Mouse (Mus musculus) CH12.LX (cell line): ENCODE data around the gene Camk2n1. TPM values are rescaled to one million over a fixed set of nuclear protein-coding genes. Genes with fewer than 3 reads are reported as not detected.

Experiments
- DNase-seq: peaks from one replicate; pipeline ENCODE4 v3.0.0-alpha.2; 2013; ENCODE audit errors: extremely low read depth
- H3K27ac ChIP-seq: 2 replicates; pipeline ENCODE4 v1.5.1; 2012; ENCODE audit warnings: low read depth, mild to moderate bottlenecking, control low read depth, moderate library complexity; ENCODE audit not compliant: insufficient read depth
- H3K27me3 ChIP-seq: replicated peaks from 2 replicates; pipeline ENCODE3; 2012; ENCODE audit warnings: inconsistent platforms
- H3K36me3 ChIP-seq, 2 experiments: replicated peaks in 1 of 2; 2 replicates each; pipeline versions ENCODE3 to v1.6.1; 2012; ENCODE audit warnings: inconsistent platforms in 1 of 2, low read length in 1 of 2, mild to moderate bottlenecking in 1 of 2, mixed read lengths in 1 of 2, moderate library complexity in 1 of 2; ENCODE audit not compliant: control insufficient read depth in 1 of 2, insufficient read depth in 1 of 2
- H3K4me1 ChIP-seq, 2 experiments: 2 replicates each; pipeline ENCODE4 v1.6.1; 2012; ENCODE audit warnings: inconsistent platforms in 1 of 2, moderate library complexity in 1 of 2; ENCODE audit not compliant: insufficient read depth in 2 of 2, control insufficient read depth in 1 of 2
- H3K4me2 ChIP-seq: 2 replicates; pipeline ENCODE4 v1.6.1; 2012; ENCODE audit warnings: low read depth, mild to moderate bottlenecking, control low read depth; ENCODE audit not compliant: poor library complexity, insufficient read depth, severe bottlenecking
- H3K4me3 ChIP-seq, 3 experiments: fragments of 150-350 bp in 1 of 3; sonication (generic) in 1 of 3; replicated peaks in 1 of 3; 2 replicates each; pipeline versions ENCODE3 to v1.5.1; 2011 to 2012; ENCODE audit warnings: low read depth in 2 of 3, low read length in 2 of 3, mild to moderate bottlenecking in 2 of 3, moderate library complexity in 2 of 3, control low read depth in 1 of 3, improper control_type of control experiment in 1 of 3, inconsistent platforms in 1 of 3, mixed read lengths in 1 of 3; ENCODE audit not compliant: poor library complexity in 1 of 3
- H3K79me2 ChIP-seq: replicated peaks from 2 replicates; pipeline ENCODE4 v1.6.1; 2012; ENCODE audit warnings: mild to moderate bottlenecking, moderate library complexity; ENCODE audit not compliant: control insufficient read depth, poor library complexity, insufficient read depth, severe bottlenecking; ENCODE audit errors: extremely low read depth
- H3K9ac ChIP-seq: 2 replicates; pipeline ENCODE4 v1.6.1; 2012; ENCODE audit warnings: low read depth, mild to moderate bottlenecking, control low read depth, moderate library complexity; ENCODE audit not compliant: insufficient read depth
- H3K9me3 ChIP-seq: replicated peaks from 2 replicates; pipeline ENCODE3; 2012; ENCODE audit warnings: low read length, inconsistent platforms, mixed read lengths
- CTCF ChIP-seq, 2 experiments: IDR thresholded peaks in 1 of 2; conservative IDR thresholded peaks in 1 of 2; 2 replicates each; pipeline ENCODE4 v1.5.1; 2011 to 2012; ENCODE audit warnings: low read depth in 2 of 2, low read length in 2 of 2, improper control_type of control experiment in 1 of 2, inconsistent platforms in 1 of 2, mild to moderate bottlenecking in 1 of 2, moderate library complexity in 1 of 2
- ELF1 ChIP-seq: IDR thresholded peaks from 2 replicates; pipeline ENCODE4 v1.6.1; 2014; ENCODE audit warnings: low read depth, mild to moderate bottlenecking, inconsistent platforms, low read length, improper control_type of control experiment
- EP300 ChIP-seq: IDR thresholded peaks from 2 replicates; pipeline ENCODE4 v1.6.1; 2011; ENCODE audit warnings: low read length, improper control_type of control experiment
- ETS1 ChIP-seq: conservative IDR thresholded peaks from 2 replicates; pipeline ENCODE4 v1.6.1; 2012; ENCODE audit warnings: low read depth, mild to moderate bottlenecking, inconsistent platforms, low read length, improper control_type of control experiment, moderate library complexity
- MAFK ChIP-seq: IDR thresholded peaks from 2 replicates; pipeline ENCODE4 v1.6.1; 2011; ENCODE audit warnings: low read length, improper control_type of control experiment; ENCODE audit not compliant: insufficient replicate concordance
- MAZ ChIP-seq: IDR thresholded peaks from 2 replicates; pipeline ENCODE4 v1.6.1; 2012; ENCODE audit warnings: low read depth, mild to moderate bottlenecking, inconsistent platforms, low read length, improper control_type of control experiment, moderate library complexity
- PAX5 ChIP-seq: IDR thresholded peaks from 2 replicates; pipeline ENCODE4 v1.6.1; 2012; ENCODE audit warnings: low read length, inconsistent platforms, mixed read lengths
- RAD21 ChIP-seq: IDR thresholded peaks from 2 replicates; pipeline ENCODE4 v1.6.1; 2011; ENCODE audit warnings: low read depth, mild to moderate bottlenecking, low read length, improper control_type of control experiment, moderate library complexity
- SMC3 ChIP-seq: IDR thresholded peaks from 2 replicates; pipeline ENCODE4 v1.6.1; 2011; ENCODE audit warnings: low read depth, low read length, improper control_type of control experiment
- TBP ChIP-seq: conservative IDR thresholded peaks from 2 replicates; pipeline ENCODE4 v1.6.1; 2011; ENCODE audit warnings: low read depth, low read length, improper control_type of control experiment
- USF1 ChIP-seq: IDR thresholded peaks from 2 replicates; pipeline ENCODE4 v1.6.1; 2014; ENCODE audit warnings: low read depth, mild to moderate bottlenecking, inconsistent platforms, low read length, improper control_type of control experiment
- ZC3H11A ChIP-seq: IDR thresholded peaks from 2 replicates; pipeline ENCODE4 v1.6.1; 2012; ENCODE audit warnings: low read depth, mild to moderate bottlenecking, inconsistent platforms, low read length, improper control_type of control experiment
- dilution Hi-C: fragments of 300-500 bp; cut with MboI; formaldehyde crosslinking; loops from 2 replicates; pipeline ENCODE4 v1.14.3; 2020; ENCODE audit warnings: low sequenced_read_pairs; ENCODE audit not compliant: extremely low pct_unique_long_range_greater_than_20kb, extremely low pct_ligation_motif_present
- in situ Hi-C: fragments of 300-500 bp; cut with MboI; formaldehyde crosslinking; loops from 3 replicates; pipeline ENCODE4 v1.14.3; 2019; ENCODE audit warnings: low sequenced_read_pairs, low pct_ligation_motif_present, low pct_unique_long_range_greater_than_20kb, mixed read lengths
- polyA plus RNA-seq: library from polyadenylated mRNA; unstranded; fragments of >175 nt; gene quantifications from 2 replicates; pipeline ENCODE4 v1.2.1, GENCODE M21; 2012; ENCODE audit warnings: low read depth; ENCODE audit not compliant: insufficient read length
- total RNA-seq, 2 experiments: library from RNA; depleted of rRNA; stranded (reverse); fragments of 300-350 nt in 1 of 2; fragments of >200 nt in 1 of 2; gene quantifications; 2 replicates each; pipeline ENCODE4 v1.2.3; 2012 to 2014

The Camk2n1 gene
- total and polyA plus RNA-seq, 3 experiments, result 0.13 TPM; not detected in 2

- peak; percentile 79 for TF ChIP-seq ETS1
- no peak for TF ChIP-seq MAZ
- no peak for TF ChIP-seq USF1
- no peak for TF ChIP-seq ELF1
- TF ChIP-seq ZC3H11A, result 0 out of 2 replicates have a peak, but pooled peaks have one; percentile 3
Observed at GRCm38 (mm10) chr4:138426778-138427705, 27.1 kb upstream of the Camk2n1 start (continued).

- peaks cover 69% of the 10 kb centered on the region for H3K27me3 ChIP-seq
- DNase-seq, result peak; percentile 49
- peaks cover under 1% of the 10 kb centered on the region; the same call in 1 of the 2 replicates for H3K79me2 ChIP-seq
- H3K4me2 ChIP-seq, result no peak overlapping the region
- no peak overlapping the region for H3K27ac ChIP-seq
- no peaks in the 10 kb centered on the region for H3K36me3 ChIP-seq
- H3K4me1 ChIP-seq, result peaks cover 5 to 23% of the 10 kb centered on the region in 2 experiments
- in situ Hi-C loops, result loop anchor here (5.0 kb wide), 1 partner anchor 112 kb away; no protein-coding TSS in a partner anchor
- dilution Hi-C loops, result no loop called here
- H3K4me3 ChIP-seq, result no peak overlapping the region
- H3K9me3 ChIP-seq, result no peaks in the 10 kb centered on the region
- TF ChIP-seq CTCF (conservative IDR thresholded peaks at IDR 0.05 in 1 of 2, IDR thresholded peaks at IDR 0.05 in 1 of 2; ENCODE audit: low read depth in 2 of 2, low read length in 2 of 2), result peak; percentile 62 to 72
- TF ChIP-seq PAX5, result no peak
- peak; percentile 50 for TF ChIP-seq RAD21
- no peak for TF ChIP-seq TBP
- TF ChIP-seq SMC3, result peak; percentile 47
- H3K9ac ChIP-seq, result no peak overlapping the region
Observed at GRCm38 (mm10) chr4:138429778-138430177, 24.3 kb upstream of the Camk2n1 start.

GRCm38 (mm10) chr4:138431340-138431739 lies 22.8 kb upstream of the Camk2n1 start:
- H3K27me3 ChIP-seq, result peaks cover 62% of the 10 kb centered on the region
- peaks cover 8 to 29% of the 10 kb centered on the region in 2 experiments for H3K4me1 ChIP-seq
- H3K36me3 ChIP-seq, result peaks cover 0 to 5% of the 10 kb centered on the region in 2 experiments
- no peak for DNase-seq
- in situ Hi-C loops, result loop anchor here (5.0 kb wide), 1 partner anchor 114 kb away; no protein-coding TSS in a partner anchor
- dilution Hi-C loops, result no loop called here
- H3K9ac ChIP-seq, result no peak overlapping the region
- TF ChIP-seq EP300 (no peak), ETS1 (no peak), MAFK (no peak)
- no peak overlapping the region for H3K27ac ChIP-seq
- H3K79me2 ChIP-seq, result peaks cover 15% of the 10 kb centered on the region
- no peaks in the 10 kb centered on the region for H3K9me3 ChIP-seq
- no peak overlapping the region for H3K4me3 ChIP-seq
- no peak overlapping the region for H3K4me2 ChIP-seq
